Mouse (Mus musculus) C2C12 (cell line): ENCODE results near the gene Dcx.

Experiments used
- CTCF ChIP-seq: IDR thresholded peaks from one replicate; pipeline ENCODE4 v1.5.1; 2011; ENCODE audit not compliant: control insufficient read depth, insufficient read depth, insufficient read length
- MAX ChIP-seq: IDR thresholded peaks from one replicate; pipeline ENCODE4 v1.6.1; 2011; ENCODE audit warnings: mild to moderate bottlenecking, control low read depth
- MYOD1 ChIP-seq: IDR thresholded peaks from one replicate; pipeline ENCODE4 v1.6.1; 2011; ENCODE audit warnings: low read depth; ENCODE audit not compliant: control insufficient read depth, insufficient read length
- MYOG ChIP-seq: IDR thresholded peaks from one replicate; pipeline ENCODE4 v1.6.1; 2011; ENCODE audit not compliant: control insufficient read depth, insufficient read length; ENCODE audit errors: extremely low read depth
- USF1 ChIP-seq: IDR thresholded peaks from one replicate; pipeline ENCODE4 v1.6.1; 2011; ENCODE audit warnings: low read depth, mild to moderate bottlenecking, control low read depth, moderate library complexity

DNA sequence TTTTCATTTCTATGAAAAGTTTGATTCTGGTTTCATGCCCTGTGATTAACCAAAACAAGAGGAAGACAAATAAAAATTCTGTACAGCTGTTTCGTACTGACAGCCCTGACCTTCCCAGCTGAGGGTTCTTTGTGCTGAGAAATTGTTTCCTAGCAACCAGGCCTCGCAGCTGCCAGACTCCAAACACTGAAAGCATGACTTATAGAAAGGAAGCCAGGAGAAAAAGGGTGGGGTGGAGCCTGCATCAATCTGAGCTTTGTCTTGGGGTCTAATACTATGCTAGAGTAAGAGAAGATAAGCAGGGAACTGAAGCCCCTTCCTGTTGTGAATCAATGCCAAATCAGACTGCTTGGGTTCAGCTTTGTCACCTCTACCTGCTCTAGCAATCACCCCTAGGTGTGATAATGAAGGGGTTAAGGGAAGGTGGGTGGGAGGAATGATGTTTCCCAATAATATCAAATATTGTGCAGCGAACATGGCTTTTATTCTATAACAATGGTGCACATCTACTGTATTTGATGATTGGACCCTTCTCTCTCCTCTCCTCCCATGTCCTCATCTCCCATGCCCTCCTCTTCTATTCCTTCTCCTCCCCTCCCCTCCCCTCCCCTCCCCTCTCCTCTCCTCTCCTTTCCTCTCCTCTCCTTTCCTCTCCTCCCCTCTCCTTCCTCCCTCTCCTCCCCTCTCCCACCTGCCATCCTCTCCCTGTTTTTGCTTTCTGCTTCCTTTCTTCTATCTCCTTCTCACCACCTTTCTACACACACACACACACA is 26.2 kb downstream of the Dcx start:
- TF ChIP-seq CTCF (no peak), MYOG (no peak), MAX (no peak), USF1 (no peak), MYOD1 (no peak)
